Mouse (Mus musculus) bone marrow, adult 2 months (tissue): ENCODE results near the gene Gcm1.

Experiments
- CTCF ChIP-seq: fragments of 200-500 bp; IDR thresholded peaks from 2 replicates; pipeline ENCODE4 v1.5.1; 2011; ENCODE audit warnings: low read length, control low read depth; ENCODE audit not compliant: control insufficient read depth, insufficient read depth
- POLR2A ChIP-seq: fragments of 200-500 bp; IDR thresholded peaks from 2 replicates; pipeline ENCODE4 v1.6.1; 2011; ENCODE audit warnings: low read depth, mild to moderate bottlenecking, control low read depth, low read length, borderline replicate concordance; ENCODE audit not compliant: control insufficient read depth

DNA sequence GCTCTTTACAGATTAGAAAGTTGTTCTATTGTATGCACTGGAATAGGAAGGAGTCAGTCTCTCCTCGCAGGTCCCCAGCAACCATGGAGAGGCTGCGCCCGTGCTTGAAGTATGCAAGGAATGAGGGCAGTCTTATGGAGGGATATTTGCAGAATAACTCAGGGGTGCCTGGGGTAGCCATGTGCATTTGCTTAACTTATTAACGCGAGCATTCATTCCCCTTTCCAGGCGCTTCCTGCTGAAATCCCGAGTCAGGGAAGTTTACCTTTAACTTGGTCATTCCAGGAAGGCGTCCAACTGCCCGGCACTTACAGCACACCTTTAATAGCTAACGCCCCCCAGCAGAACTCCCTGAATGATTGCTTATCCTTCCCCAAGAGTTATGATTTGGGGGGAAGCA lies 12.4 kb downstream of the Gcm1 start:
- no peak for TF ChIP-seq CTCF
- no peak for TF ChIP-seq POLR2A
